Mouse (Mus musculus) thymus, adult 2 months (tissue): ENCODE measurements around the gene Erbb4.

ENCODE experiments used
- CTCF ChIP-seq: fragments of 200-500 bp; IDR thresholded peaks from 2 replicates; pipeline ENCODE4 v1.5.1; 2012; ENCODE audit warnings: mild to moderate bottlenecking, control low read depth, low read length, moderate library complexity, borderline replicate concordance; ENCODE audit not compliant: control insufficient read depth, poor library complexity, insufficient read depth; ENCODE audit errors: extremely low read depth
- POLR2A ChIP-seq: fragments of 200-500 bp; IDR thresholded peaks from 2 replicates; pipeline ENCODE4 v1.6.1; 2012; ENCODE audit warnings: mild to moderate bottlenecking, low read length, control low read depth, moderate library complexity; ENCODE audit not compliant: control insufficient read depth, poor library complexity, insufficient read depth; ENCODE audit errors: extremely low read depth

GRCm38 (mm10) chr1:68839352-68839751 lies 268.5 kb downstream of the Erbb4 start:
- TF ChIP-seq CTCF (no peak), POLR2A (no peak)
